Mouse (Mus musculus) common myeloid progenitor, adult 5-6 weeks (primary cell): ENCODE measurements around the gene Glra1. TPM values are rescaled to one million over a fixed set of nuclear protein-coding genes. Genes with fewer than 3 reads are reported as not detected.
"Not testable (repeated sequence)": the region's sequence is repeated elsewhere in the genome, so short reads cannot be mapped to it uniquely, and the experiment has no call there.

ENCODE experiments used
- ATAC-seq: replicated peaks from 2 replicates; pipeline ENCODE4 v1.8.0; 2016; ENCODE audit warnings: low read depth, mild to moderate bottlenecking, moderate TSS enrichment, inconsistent platforms; ENCODE audit not compliant: poor library complexity, severe bottlenecking
- total RNA-seq: library from RNA; stranded (forward); fragments of 200-1000, 187-1606 nt; gene quantifications from 2 replicates; pipeline ENCODE4 v1.2.3, GENCODE M21; 2017

Glra1 gene
- total RNA-seq: not detected in 2 replicates

DNA sequence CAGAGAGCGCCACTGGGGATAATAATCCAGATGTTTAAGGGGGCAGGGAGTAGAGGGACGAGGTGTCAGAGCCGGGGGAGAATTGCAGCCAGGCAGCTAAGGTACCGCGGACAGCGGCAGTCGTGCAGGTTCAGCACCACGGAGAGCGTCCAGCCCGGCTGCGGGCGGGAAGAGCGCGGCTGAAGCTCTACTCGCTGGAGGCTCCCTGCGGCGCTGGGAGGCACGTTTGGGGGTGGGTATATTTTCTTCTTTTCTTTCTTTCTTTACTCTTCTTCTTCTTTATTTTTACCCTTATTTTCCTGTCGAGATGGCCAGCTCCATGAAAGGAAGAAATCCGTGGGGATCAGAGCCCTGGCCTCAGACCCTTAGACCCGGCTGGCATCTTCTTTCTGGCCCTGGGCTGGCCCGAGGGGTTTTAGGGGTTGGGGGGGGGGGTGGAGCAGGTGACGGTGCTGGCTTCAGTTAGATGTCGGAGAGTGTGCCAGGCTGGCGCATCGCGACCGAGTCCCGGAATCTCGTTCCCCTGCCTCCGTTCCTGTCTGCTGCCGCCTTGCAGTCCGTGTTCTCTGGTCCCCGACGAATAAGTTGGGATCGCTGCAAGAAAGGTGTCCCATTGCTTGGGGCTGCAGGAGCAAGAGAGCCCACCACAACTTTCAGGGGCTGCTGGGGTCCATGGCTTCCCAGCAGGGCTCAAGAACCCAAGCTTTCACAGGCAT, at the start of gene Glra1:
TSS of gene Glra1 (minus strand) at position 391 of the 716 bp plus-strand sequence.
- ATAC-seq: peak; percentile 100

DNA sequence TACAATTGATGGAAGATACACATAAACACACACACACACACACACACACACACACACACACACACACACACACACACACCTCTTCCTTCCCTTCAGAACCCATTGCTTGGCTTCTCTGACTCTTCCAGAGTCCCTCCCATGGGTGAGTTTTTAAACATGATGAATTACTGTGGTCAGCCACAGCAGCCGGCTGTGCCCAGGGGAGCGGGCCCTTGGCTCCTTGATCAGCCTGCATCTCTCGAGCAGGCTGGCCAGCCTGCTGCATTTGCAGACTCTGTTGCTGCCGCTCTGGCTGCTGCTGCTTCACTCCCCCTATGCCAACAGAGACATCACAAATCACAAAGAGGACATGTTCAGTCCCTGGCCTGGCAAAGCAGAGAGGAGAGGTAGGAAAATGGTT, 29.0 kb upstream of the Glra1 start:
- ATAC-seq: no peak

DNA sequence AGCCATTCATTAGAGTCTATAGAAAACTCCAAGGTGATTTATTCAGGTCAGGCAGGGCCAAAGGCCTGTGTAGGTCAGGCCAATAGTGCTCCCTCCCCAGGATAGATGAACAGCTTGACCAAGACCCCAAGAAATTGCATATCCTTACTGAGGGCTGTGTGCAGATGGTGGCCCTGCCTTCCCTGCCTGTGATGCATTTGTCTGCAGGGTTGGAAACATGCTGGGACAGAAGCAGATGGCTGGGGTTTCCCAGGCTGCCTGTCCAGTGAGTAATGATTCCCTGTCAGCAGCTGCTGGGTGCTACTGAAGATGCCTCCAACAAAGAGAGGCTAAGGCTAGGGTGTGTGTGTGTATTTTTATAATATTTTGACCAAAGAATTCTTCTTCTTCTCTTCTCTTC, 25.9 kb upstream of the Glra1 start:
- no peak for ATAC-seq

DNA sequence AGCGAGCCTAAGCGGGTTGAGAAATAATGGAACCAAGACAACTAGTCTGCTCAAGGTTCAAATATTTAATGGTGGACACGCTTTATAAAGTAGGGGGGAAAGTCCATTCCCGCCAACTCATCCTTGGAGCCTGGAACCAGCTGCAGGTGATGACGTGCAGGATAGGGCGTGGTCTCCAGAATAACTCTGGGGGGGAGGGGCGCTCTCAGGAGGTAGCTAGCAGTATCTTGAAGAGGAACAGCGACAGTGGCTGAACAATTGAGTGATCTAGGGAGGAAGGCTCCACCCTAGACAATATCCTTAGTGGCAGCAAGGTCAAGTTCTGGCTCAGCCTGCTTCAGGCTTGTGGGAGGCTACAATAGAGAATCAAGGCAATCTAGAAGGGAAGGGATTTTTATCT, 6.6 kb upstream of the Glra1 start:
- not testable (repeated sequence) for ATAC-seq

DNA sequence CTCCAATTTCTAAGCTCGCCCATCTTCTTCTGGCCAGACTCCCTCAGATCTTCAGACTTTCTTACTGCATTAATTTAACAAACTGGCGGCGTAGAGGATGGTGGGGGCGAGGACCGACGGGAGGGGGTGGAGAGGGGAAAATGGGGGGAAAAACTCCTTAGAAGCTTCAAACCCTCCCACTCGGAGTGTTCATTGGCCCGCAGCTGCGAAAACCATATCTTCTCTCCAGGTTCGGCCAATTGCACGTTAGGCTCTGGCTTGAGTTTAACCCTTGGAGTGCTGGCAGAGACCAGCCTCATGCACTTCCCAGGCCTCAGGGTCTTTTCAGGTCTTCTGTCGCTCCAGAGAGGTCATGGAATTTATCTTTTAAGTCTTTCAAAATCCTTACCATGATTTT, 524 bp upstream of the Glra1 start:
- no peak for ATAC-seq

DNA sequence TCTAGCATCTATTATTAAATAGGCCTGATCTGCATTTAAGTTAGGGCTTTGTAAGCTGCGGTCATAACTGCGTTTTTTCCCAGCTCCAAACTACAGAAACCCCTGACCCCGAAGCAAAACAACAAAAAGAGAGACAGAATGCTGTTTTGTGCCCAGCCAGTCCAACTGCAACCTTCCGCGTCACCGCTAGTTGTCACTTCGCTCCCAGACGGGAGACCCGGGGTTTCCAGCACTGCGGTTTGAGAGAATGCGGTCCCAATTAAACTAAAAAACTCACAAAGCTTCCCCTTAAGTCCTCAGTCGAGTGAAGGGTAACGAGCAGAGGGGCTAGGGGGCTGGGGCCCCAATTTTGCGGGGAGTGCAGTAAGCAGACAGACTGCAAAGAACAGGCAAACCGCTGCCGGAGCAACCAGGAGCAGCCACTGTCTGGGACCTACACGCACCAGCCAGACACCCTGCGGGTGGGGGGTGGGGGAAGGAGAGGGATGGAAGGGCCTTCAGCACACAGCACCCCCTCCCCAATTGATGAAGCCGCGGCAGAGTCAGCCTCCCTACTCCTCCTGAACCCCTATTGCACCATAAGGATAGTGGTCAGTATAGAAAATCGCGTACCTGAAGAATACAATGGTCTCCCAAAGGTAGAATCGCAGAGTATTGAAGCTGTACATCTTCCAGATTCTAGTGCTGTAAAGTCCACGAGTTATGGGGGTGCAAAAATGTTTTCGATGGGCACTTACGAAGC, 761 bp downstream of the Glra1 start:
- ATAC-seq: peak; percentile 21; the same call in 1 of the 2 replicates

DNA sequence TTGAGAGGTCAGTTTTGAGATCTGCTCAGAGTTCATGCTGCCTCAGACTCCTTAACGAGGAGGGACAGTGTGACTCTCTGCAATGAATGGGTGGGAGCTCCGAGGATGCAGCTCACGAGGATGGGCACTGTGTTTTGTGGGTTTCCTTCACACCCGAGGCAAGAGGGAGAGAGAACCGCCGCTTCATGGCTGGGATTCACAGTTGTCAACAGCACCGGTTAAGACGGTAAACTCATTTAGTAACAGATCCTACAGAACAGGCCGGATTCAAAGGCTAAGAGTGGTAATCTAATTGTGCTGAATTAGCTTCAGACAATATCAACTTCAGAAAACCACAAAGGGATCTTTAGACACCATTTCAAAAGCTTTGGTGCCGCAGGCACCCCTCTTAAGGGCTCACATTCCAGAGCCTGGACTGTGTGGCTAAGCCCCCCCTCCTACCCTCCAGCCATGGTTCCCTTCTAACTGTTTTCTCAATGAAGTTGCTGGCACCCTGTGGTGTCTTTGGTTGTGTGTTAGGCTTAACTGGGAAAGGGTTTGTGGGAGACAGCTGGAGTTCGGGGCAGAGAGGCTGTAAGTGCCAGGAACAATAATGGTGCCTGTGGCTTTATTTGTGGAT, 6.4 kb downstream of the Glra1 start:
- ATAC-seq: no peak

DNA sequence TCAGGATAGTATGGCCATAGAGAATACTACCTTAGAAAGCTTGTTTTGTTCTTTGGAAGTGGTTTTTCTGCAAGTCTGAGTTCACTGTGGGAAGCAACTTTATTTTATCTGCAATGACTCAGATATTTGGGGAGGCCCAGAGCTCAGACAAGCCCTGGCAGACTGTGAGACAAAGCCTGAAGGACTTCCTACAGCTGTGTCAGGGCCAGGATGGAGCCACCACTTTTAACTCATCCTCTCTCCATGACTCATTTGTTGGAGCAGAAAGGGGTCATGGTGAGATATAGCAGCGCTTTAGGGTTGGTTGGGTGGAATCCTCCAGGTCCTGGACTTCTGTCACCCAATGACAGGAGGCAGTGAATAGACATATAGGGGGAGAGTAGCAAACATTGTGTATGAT, 12.3 kb downstream of the Glra1 start:
- ATAC-seq: no peak

DNA sequence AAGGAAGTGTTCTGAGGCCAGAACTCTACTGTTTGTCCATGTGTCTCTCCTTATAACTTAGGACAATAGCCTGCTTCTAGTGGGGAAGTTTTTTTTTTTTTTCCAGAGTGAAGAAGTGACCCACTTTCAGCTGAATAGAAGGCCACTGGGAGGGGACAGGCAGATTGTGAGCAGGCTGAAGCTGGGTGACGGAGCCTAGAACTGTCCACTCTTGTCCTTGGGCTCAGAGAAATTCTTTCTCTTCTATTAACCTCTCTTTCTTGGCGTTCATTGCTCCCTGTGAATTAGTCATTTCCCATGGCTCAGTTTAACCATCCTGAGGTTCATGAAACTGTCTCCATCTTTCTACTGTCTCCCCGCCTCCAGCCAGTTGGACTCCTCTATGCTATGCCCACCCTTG, 13.6 kb downstream of the Glra1 start:
- ATAC-seq: no peak

DNA sequence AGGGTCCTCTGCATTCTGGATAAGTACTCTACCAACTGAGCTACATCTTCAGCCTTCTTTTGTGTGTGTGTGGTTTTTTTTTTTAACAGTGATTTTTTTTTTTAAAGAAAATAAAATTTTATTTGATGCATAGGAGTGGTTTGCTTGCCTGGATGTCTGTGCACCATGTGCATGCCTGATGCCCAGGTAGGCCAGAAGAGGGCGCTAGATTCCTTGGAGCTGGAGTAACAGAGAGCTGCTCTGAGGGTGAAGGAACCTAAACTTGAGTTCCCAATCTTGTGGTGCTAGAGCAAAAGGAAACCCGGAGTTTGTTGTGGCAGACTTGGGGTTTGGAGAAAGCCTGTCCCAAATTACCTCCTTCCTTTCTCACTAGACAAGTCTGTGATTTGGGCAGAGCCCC, 16.8 kb downstream of the Glra1 start:
- no peak for ATAC-seq

DNA sequence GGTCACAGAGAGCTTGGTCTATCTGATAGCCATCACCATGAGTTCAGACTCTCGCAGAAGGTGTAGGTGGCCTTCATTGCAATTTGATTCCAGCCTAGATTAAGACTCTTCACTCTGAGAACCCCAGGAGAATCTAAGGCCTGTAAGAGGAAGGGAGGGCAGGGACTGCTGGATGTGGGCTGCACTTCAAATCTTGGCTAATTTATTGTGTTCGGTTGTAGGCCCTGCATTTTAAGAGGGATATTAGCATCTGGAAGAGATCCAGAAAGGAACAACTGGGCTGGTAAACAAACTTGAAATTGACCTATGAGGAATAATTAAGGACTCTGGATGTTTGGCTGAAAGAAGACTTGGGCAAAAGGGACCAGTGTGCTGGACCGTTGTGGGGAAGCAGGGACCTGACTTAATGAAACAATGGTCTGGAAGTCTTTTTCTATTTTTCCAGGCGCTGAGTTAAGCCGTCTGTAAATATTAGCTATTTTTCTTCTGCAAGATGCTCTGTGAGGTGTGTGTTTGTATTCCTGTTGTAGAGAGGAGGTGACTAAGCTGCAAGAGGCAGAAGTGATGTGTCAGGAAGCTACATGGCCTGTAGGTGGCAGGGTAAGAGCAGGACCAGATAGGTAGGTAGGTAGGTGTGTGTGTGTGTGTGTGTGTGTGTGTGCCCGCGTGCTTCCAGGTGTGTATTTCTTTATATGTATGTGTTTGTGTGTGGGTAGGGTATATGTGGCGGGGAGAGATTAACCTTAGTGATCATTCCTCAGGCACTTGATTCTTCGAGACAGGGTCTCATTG, 18.4 kb downstream of the Glra1 start:
- no peak for ATAC-seq

DNA sequence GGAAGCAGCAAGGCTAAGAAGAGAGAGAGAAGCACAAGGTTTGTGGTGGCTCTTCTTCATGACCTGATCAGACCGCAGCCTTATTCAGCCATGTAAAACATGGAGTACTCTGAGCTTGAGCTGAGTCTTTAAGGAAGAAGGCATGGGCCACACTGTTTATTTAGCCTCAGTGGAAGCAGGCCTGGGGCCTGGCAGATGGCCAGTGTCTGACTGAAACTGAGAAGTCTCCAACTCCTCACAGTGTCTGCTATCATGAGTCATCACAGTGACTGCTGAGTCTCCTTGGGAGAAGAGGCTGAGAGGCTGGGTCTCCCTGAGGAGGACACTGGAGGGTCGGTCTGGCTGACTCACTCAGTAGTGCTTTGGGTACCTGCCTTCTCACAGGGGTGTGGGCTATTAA, 33.6 kb downstream of the Glra1 start:
- ATAC-seq: no peak

DNA sequence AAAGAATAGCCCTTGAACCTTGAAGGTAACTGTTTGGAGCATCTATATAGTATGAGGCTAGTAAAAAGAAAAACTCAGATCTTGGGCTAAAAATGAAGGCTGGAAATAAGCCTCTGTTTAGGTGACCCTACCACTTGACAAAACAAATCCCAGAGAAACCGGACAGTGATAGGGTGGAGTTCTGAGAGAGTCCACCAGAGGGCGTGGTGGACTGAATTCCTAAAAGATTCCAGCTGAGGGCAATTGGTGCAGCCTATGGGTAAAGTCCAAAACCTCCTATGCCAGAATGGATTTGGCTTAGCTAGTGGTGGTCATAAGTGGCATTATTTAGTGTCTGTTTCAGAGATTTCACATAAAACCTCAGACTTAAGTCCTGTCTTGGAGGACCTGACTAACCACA, 36.9 kb downstream of the Glra1 start:
- ATAC-seq: 0 out of 2 replicates have a peak, but pooled peaks have one; percentile 42

DNA sequence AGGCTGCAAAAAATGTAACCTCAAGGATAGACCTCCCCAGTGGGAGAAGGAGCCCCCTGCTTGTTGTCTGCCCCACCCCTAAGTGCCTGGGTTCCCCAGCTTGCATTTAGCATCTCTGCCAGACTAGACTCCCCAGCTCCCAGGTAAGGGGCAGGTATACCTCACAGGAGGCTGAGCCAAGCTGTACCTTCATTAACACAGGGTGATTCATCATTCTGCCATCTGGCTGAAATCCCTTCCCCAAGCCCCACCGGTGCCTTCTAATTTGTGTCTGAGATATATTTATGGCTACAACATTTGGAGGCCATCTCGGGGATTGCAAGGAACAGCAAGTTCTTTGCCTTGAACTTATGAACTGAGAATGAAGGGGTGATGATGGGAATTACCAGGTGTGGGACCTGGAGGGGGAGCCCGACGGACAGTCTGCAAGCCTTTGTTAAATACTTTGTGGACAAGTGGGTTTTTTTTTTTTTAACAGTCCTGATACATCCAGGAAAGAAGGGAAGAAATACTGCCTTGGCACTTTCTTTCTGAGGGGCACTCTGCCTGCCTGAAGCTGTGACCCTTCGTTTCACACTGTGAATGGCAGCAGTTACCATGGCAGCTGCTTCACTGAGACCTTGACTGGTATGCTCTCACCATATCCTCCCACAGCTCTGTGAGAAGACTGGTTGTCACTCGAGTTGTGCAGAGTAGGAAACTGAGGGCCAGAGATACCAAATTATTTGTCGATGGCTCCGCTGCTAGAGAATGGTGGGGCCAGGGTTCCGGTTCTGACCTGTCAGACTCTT, 41.5 kb downstream of the Glra1 start:
- no peak for ATAC-seq

DNA sequence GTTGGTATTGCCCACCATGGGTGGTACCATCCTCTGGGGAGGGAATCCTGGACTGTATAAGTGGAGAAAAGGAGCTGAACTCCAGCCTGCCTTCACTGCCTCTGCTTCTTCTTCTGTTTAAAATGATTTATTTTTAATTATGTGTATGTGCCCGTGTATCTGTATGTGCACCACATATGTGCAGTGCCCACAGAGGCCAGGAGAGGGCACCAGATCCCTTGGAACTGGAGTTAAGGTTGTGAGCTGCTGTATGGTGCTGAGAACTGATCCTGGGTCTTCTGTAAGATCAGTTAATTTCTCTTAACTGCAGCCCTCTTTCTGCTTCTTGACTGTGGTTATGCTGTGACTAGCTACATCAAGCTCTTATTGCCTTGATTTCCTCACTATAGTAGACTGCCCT, 62.3 kb downstream of the Glra1 start:
- ATAC-seq: no peak

DNA sequence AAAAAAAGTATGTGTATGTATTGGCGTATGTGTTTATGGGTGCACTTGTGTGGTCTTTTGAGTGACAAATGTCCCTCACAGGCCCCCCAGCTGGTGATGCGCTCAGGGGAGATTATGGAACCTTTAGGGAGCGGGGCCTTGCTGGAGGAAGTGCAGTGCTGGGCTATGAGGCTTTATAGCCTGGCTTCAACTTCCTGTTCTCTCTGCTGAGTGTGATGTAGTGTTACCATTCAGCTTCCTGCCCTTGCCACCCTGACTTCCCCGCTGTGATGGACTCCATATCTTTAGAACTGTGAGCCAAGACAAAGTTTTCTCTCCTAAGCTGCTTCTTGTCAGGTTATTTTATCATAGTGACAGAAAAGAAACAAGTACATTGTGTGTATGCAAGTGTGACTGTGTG, 65.3 kb downstream of the Glra1 start:
- no peak for ATAC-seq

DNA sequence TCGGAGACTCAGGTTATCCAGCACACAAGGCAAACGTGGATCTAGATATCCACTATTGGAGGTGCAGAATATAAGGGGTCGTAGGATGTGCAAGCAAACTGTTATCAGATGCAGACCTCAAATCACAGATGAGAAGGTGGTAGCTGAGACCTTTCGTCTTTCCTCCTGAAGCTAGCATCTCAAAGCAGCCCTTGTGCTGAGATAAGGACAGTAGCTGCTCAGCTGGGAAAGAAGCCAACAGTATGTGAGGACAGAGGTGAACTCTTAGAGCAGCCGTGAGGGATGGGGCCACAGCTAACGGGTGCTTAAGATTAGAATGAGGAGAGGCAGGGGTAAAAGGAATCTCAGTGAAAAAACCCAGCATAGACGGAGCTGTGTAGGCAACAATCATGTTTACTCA, 65.9 kb downstream of the Glra1 start:
- ATAC-seq: no peak

DNA sequence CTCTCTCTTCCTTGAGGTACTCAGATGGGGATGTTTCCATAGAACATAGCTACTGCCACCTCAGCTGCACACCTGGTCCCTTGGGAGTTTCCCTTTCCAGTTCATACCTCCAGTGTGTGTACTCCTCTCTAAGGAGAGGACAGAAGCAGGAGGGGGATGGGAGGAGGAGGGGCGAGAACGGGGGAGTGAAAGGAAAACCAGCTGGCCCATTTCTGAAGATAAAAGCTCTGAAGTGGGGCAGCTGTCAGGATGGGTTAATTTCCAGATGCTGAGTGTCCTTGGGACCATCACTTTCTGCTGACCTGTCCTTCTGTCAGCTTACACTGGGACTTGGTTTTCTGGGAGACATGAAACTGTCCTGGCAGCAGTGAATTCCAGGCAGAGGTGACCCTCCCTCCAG, 73.2 kb downstream of the Glra1 start:
- ATAC-seq: no peak

DNA sequence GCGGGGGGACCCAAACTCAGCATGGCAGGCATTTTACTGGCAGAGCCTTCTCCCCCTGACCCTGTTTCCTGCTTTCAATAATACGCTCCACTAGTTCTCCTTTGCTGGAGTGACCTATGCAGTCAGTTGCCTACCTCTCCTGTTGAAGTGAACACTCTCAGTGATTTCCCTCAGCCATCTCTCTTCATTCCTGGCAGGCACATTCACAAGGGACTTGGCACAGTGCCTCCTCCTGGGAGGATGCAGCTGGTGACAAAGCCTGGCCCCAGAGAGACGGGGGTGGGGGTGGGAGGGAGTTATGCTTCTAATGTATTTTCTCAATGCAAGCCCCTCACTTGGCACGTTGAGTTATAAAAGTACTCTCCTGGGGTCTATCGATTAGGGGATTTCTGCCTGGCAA, 74.6 kb downstream of the Glra1 start:
- ATAC-seq: no peak

DNA sequence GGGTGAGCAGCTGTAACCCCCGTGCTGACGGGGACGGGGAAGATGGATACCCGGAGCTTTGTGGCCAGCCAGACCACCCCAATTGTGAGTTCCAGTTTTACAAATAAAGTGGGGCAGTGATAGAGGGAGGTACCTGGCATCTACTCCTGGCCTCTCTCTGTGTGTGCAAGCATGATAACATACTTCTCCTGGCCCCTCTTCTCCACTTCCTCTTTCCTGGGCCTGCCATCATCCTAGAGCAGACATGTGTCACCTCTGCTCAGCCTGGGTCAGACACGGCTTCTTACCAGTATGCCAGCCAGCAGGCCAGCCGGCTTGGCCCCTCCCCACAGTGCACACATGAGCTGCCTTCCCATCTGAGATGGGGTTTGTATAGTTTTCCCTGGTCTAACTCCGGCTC, 77.3 kb downstream of the Glra1 start:
- ATAC-seq: peak; percentile 87
